Mouse (Mus musculus): ENCODE measurements around the gene Ncoa4.
A peak's percentile ranks its signal among the peaks of the same experiment; 100 is the strongest.

DNA sequence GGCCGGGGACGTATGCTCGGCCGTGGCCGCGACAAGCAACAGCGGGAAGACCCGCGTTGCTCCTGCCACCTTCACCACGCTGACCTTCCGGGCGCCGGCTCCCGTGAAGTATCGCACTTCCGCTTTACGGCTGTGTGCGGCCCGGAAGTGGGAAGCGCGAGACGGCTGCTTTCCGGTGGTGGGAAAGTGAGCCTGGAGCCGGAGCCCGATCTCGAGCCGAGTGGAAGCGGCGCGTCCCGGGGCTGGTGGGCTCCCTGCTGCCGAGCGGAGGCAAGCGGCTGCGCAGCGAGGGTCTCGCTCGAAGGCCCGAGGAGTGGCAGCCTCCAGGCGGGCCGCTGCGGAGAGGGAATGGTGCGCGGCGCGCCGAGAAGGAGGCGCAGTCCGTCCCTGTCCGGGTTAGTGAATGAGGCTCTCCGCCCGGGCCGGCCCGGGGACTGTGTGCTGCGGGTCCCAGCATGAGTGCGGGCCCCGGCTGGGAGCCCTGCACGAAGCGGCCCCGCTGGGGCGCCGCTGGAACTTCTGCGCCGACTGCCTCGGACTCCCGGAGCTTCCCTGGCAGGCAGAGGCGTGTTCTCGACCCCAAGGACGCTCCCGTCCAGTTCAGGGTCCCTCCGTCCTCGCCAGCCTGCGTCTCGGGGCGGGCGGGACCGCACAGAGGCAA lies 42.3 kb downstream of the Ncoa4 start, which contains the start of the genes Timm23 and Parg:
- TF ChIP-seq HCFC1 (IDR thresholded peaks at IDR 0.05; ENCODE audit: borderline replicate concordance, insufficient read depth, low read length) (peak; percentile 21; the same call in 1 of the 2 replicates), ZC3H11A (IDR thresholded peaks at IDR 0.05; ENCODE audit: borderline replicate concordance, low read depth, low read length) (no peak), ZNF384 (IDR thresholded peaks at IDR 0.05; ENCODE audit: low read depth, low read length) (no peak), CHD2 (IDR thresholded peaks at IDR 0.05; ENCODE audit: low read depth, low read length) (no peak), MAFK (IDR thresholded peaks at IDR 0.05; ENCODE audit: insufficient read depth, low read depth, low read length) (no peak)
